Mouse (Mus musculus) retina, postnatal 7 days (tissue): Measurements from ENCODE around the gene Sult6b2.
A peak's percentile ranks its signal among the peaks of the same experiment; 100 is the strongest.

ENCODE experiments used
- DNase-seq: peaks from one replicate; pipeline ENCODE4 v3.0.0-alpha.2; 2012; ENCODE audit warnings: low read depth, low spot score

Gene Sult6b2

DNA sequence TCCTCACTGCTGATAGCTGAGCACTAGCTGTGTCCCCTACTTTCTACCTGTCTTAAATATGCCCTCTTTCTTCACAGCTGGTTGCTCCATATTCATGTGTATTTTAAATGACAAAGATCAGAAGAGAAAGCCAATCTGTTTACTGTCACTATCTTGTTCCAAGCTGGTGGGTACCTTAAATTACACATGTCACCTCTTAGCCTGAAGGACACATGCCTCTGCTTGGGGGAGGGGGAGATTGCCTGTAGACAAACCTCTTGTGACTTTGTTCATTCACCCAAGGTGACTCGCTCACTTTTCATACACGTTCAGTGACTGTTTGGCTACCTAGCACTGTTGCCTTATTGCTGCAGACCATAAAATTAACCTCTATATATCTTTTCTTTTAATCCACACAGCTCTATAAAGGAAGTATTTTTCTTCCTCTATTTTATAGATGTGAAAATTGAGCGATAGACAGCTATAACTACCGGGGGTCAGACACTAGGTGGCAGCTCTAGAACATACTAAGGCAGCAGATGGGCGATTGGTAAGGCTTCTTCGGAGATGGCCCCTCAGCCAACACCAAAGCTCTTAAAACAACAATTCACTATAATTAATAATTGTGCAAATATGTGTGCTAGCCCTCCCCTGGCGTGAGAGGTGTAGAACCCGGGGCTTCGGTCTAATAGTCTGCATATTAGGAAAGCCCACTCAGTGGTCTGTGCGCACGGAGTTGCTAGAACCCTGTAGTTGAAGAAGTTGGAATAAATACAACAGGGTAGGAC is 25.1 kb downstream of the Sult6b2 start:
- no peak for DNase-seq

- no peak for DNase-seq
These were observed 27.4 kb downstream of the Sult6b2 start for GRCm38 (mm10) chr6:142776935-142777334.

- DNase-seq = no peak
These were observed 30.7 kb downstream of the Sult6b2 start for GRCm38 (mm10) chr6:142773566-142773965.

DNA sequence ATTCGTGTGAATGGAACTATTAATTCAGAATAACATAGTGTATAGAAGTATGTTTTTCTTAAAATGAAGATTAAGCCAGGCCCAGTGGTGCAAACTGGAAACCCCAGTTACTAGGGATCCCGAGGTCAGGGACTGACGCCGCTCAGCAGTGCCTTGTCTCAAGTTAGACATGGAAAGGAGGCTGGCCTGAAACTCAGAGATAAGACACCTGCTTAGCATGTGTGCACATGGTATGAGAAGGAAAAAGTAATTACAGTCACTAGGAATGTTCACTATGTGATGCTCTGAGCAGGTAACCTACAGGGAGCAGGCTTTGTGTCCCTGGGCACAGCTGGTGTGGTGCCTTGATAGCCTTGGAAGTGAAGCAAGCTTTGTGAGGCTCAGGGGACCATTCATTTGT is 32.7 kb downstream of the Sult6b2 start:
- DNase-seq = no peak

- no peak for DNase-seq
These were observed 34.4 kb downstream of the Sult6b2 start for GRCm38 (mm10) chr6:142769896-142770295.

- no peak for DNase-seq
These were observed 37.0 kb downstream of the Sult6b2 start for GRCm38 (mm10) chr6:142767305-142767704.

DNA sequence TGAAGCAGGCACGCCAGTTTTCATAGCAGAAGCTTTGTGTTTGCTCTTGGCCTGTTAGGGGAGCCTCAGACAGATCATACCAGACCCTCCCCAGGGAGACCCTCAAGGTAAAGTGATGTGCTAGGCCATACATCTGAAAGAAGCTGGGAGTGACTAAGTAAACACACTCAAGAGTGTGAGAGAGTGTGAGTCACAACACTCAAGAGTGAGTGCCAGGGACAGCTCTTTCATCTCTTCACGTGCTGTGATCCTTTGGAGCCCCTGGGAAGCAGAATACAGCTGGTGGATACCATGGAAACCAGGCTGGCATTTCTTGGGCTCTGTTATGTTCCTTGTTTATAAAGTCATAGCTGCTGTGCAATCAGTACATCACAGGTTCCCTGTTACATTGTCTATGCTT is 39.4 kb downstream of the Sult6b2 start:
- DNase-seq = no peak

DNA sequence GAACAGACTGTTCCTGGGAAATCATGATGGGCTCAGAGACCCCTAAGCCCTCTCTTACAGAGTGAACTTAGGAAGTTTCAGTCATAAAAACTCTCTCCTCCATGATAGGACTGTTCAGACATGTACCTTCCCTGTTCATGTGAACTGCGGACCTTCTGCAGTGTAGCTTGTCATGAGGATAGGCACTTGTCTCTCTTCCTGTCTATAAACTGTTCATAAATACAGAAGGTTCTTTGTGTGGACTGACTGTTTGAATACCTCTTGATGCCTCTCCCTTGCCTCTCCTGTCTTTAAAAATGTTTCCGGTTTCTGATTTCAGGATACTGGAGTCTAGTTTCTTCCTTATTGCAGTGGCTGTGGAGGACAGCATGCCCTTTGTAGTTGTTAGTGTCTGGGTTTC is 44.7 kb downstream of the Sult6b2 start:
- DNase-seq = no peak

DNA sequence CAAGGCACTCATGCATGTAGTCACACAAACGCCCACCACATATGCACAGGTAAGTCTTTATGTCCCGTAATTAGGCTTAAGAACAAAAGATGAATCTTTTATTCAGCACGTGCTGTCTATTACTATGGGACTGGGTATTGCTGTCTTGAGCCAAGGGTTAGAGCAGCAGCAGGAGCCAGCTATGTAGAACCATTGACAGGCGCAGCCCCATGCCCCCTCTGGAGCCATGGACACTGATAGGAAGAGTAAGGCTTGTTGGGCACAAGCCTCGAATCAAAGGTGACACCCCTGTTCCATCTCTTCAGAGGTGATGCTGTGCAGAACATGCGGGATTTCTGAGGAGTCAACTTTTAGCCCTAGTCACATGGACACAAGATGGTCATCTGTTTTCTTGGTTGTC is 45.7 kb downstream of the Sult6b2 start:
- DNase-seq = no peak

GRCm38 (mm10) chr6:142757976-142758375 is 46.3 kb downstream of the Sult6b2 start:
- no peak for DNase-seq

DNA sequence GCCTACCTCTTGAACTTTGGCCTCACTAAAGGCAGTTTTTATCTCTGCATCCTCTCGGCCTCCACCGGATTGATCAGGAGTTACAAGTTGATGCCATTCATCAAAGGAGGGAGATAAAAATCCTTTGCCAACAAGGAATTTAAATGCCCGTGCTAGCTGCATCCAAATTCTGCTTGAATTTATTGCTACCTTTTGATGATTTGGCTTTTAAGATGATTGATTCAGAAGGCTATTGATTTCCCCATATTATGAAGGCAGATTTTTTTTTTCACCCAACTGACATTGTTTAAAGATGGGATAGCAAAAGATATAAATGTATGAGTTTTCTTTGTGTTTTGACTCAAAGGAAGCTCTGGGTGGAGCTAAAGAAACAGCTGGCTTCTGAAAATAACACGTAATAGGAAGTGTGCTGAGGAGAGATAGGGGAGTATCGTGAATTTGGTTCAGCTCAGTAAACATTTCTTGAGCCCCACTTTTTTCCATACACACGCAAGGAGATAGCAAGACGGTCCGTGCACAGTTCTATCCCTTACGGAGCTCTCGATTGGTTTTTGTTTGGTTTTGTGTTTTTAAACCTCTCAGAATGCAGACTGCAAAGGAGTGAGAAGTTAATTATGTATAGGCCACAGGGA is 46.9 kb downstream of the Sult6b2 start:
- DNase-seq = no peak

DNA sequence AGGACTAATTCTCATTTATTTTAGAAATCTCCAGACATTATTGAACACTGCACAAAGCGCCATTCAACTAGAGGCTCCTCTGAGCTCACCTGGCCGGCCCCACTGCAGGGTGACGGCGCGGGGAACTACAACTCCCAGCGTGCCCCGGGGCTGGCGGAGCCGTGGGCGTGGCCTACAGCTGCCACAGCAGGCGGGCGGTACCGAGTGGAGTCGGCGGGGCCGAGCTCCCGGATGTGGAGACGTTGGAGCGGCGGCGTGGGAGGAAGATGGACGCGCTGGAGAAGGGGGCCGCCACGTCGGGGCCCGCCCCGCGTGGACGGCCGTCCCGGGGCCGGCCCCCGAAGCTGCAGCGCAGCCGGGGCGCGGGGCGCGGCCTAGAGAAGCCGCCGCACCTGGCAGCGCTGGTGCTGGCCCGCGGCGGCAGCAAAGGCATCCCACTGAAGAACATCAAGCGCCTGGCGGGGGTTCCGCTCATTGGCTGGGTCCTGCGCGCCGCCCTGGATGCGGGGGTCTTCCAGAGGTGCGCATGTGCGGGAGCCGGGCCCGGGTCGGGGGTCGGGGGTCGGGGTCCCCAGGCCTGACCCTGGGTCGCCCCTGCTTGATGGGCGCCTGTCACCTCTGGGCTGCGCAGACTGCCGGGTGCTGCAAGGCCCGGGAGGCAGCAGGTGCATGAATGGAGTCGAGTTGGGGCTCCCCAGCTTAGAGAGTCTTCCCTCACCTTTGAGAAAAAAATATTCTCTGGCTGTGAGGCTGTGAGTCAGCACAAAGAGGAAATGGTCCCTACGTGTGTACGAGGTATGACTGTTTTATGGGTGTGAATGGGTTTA is 47.6 kb downstream of the Sult6b2 start, which contains the start of gene Cmas:
Gene Cmas, plus strand, starts transcription at position 180 of the 827 bp plus-strand sequence.
- DNase-seq = peak; percentile 73

GRCm38 (mm10) chr6:142752331-142753246 is 51.7 kb downstream of the Sult6b2 start:
- DNase-seq = no peak

GRCm38 (mm10) chr6:142751365-142751764 is 52.9 kb downstream of the Sult6b2 start:
- DNase-seq = no peak

DNA sequence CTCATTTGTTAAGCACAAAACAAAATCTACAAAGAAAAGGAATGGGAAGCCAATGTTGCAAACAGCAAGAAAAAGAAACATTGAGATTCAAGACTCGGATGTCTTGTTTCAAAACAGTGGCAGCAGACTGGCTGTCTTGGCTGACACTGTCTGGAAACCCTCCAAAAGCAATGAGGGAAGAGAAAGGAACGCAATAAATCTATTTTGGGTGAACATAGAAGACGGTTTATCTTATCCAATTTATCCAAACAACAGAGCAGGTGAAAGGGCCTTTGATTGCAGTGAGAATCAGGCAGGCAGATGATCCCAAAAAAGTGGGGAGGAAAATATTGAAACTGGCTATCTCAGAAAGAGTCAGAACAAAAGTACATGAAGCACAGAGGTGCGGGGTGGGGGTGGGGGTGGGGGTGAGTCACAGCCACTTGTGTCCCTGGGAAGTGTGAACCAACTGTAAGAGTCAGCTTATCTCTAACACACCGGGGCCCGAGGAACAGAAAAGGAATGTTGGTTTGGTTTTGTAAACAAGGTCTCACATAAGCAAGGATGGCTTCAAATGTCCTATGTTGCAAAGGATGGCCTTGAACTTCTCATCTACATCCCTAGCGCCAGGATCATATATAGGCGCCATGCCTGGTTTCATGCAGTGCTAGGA is 56.1 kb downstream of the Sult6b2 start:
- no peak for DNase-seq

DNA sequence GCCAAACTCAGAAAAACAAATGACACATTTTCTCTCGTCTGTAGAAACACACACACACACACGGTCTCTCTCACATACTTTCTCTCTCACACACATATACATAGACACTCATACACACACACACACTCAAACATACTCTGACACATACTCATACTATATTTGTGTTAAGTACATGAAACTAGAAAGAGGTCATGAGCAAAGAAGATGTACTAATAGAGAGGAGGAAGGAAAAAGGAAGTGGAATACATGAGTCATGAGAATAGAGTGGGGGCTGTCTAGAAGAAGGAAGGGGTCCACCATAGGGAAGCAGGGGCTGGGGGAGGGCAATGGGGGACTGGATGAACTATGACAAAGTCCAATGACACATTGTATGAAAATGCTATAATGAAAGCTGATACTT is 57.1 kb downstream of the Sult6b2 start:
- DNase-seq = no peak

- no peak for DNase-seq
These were observed 57.5 kb downstream of the Sult6b2 start for GRCm38 (mm10) chr6:142746765-142747164.

- no peak for DNase-seq
These were observed 58.8 kb downstream of the Sult6b2 start for GRCm38 (mm10) chr6:142745484-142745883.

DNA sequence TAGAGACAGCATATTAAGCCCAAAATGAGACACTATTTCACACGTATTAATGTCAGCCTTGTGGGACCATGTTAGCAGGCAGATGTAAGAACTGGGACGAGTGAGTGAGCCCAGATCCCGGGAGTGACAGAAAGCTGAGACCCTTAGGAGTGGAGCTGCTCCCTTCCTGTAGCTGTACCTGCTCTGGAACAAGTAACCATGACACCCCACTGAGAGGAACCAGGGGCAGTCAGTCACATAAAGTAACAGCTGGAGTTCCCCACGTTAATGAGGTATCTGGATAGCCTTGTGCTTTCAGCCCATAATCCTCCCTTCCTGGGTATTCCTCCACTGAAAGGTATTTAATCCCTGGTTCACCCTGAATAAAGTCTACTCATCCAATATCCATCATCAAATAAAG is 61.1 kb downstream of the Sult6b2 start:
- no peak for DNase-seq

DNA sequence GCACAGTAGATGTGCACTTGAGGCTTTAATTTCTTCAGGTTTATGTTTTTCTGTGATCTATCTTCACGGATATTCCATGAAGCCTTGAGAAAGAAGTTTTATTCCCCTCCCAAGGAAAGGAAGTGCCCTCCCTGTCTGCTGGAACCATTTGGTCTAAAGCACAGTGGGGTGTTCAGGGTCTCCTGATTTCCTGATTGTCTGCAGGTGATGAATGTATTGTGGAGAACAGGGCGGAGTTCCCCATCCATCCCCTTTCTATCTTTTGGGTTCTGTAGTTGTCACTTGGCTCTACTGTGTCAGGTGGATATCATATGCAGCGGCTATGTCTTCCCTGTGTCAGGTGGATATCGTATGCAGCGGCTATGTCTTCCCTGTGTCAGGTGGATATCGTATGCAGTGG is 62.5 kb downstream of the Sult6b2 start:
- no peak for DNase-seq

DNA sequence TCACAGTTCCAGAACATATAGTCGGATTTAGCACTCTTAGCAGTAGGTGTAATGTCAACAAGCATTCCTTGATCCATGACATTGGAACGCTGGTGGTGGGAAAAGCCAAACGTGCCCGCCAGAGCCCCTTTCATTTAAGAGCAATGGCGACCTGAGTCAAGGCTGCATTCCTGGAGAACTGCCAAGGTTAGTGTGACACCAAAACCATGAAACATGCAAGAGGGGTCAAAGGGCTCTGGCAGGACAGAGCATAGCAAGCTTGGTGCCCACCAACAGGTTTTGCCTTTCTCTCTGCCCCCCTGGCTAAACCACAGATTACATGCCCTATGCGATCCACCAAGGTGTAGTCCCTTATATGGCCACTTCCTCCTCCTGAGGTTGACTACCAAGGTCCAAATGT is 65.7 kb downstream of the Sult6b2 start:
- DNase-seq = no peak
